Mouse (Mus musculus): ENCODE results near the gene Morf4l1.

DNA sequence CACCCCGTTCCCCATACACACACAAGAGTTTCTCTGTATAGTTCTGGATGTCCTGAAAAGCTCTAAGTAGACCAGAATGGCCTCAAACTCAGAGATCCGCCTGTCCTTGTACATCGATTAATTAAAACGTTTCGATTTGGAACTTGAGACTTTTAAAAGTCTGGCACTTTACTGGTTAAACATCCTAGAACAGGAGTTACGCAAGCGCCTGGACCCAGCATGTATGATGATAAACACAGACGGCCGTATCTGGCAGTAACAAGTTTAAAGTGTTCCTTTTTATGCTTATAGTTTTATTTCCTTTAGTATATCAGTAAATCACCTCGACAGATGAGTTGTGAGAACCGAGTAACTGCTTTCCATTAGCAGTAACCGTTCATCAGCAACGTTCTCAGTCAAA is 1.4 kb downstream of the Morf4l1 start:
- no peak for TF ChIP-seq CTCF (IDR thresholded peaks at IDR 0.05; ENCODE audit: low read depth)
- no peak for TF ChIP-seq EP300 (IDR thresholded peaks at IDR 0.05; ENCODE audit: low read depth)
